Mouse (Mus musculus) inflammation-experienced regulatory T-cells (primary cell): ENCODE measurements around the gene Katna1. TPM values are rescaled to one million over a fixed set of nuclear protein-coding genes. Genes with fewer than 3 reads are reported as not detected.

Experiments
- polyA plus RNA-seq, 2 experiments: library from polyadenylated mRNA; unstranded; fragments of 100-300 nt; shearing (Covaris generic); gene quantifications; one replicate each; pipeline ENCODE4 v1.2.1; 2017

Katna1 gene
- polyA plus RNA-seq: 10 to 100 TPM; 69.3 to 79.2 TPM

DNA sequence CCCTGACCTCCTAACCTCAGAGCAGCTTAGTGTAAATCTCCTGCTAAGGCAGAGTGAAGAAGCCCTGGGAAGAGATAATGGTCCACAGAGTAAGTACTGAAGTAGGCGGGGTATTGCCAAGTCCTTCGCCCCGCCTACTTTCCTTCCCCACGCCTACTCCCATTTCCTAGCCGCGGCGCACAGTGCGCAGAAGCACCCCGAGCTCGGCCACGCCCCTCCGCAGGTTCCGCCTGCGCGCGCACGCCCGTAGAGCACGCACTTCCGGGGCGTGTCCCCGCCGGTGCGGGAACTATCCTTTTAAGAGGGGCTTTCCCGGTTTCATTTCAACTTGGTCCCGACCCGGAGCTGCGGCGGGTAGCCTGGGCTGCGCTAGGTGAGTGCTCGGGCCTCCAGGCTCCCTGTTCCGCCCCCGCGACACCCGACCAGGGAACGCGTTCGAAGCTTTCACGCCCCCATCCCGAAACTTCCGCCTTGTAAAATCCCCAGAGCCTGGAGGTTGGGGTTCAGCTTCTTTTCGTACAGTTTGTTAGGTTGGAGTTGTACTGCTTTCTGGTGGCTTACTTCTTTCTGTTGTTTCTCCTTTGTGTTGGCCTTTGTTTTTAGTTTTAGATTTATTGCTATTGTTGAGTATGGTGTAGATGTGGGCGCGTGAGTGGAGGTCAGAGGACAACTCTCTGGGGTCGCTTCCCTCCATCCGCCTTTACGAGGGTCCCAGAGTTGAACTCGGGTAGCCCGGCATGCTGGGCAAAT lies at the start of gene Katna1:
Gene Katna1, plus strand, starts transcription at position 250 of the 750 bp plus-strand sequence.

DNA sequence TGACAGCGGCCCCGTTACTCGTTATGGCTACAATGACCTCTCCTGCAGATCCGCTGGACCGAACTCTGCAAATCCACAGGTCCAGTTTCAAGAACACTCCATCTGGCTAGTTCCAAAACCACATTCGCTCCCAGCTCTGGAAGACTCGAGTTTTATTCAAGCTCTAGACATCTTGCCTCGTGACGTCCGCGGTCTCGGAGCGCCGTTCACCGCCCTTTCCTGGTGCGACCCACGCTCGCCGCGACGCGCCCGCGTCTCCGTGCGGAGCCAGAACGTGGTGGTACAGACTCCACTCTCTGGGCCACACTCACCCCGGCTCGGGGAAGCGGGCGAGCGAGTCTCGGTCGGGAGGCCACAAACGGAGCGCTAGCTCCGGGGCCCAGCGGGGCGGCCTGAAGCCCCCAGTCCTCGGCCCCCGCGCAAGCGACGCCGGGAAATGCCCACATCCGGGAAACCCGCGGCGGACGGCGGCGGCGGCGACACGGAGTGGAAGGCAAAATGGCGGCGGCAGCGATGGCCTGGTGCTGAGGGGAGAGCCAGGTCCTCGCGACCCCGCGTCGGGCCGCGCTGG lies 45.0 kb upstream of the Katna1 start, which contains the start of the genes Pcmt1 and Lats1:
Gene Pcmt1, minus strand, starts transcription at position 406 of the 571 bp plus-strand sequence.
Gene Lats1, plus strand, starts transcription at position 484 of the 571 bp plus-strand sequence.

DNA sequence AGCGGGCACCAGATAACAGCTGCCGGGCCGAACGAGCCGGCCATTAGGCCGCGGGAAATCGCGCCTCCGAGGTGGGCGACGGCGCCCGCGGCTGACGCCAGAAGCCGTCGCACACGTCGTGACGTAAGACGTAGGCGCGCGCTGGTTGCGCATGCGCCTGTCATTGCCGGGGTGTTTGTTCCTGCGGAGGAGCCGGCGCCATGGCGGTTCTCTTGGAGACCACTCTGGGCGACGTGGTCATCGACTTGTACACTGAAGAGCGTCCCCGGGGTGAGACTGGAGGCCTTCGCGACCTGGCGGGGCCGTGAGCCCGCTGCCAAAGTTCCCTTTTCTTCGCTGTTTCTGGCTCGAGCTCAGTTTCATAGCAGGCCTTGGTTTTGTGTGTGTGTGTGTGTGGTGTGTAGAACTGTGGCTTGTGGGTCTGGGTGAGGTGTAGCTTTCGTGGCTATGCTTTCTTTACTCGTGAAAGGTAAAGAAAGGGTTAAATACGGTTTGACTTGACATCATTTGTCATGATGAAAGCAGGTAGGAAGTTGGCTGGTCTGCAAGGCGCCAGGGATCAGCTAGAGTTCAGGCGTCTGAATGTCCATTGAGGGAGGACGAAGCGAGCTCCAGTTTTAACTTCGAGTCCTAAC lies 67.1 kb downstream of the Katna1 start, which contains the start of the genes Ginm1 and Ppil4:
Gene Ginm1, minus strand, starts transcription at position 74 of the 635 bp plus-strand sequence.
Gene Ppil4, plus strand, starts transcription at position 141 of the 635 bp plus-strand sequence.

Other genes starting within 250 kb of the Katna1 start
- 1 to 10 TPM in 1 of 2 experiments, under 1 TPM in 1; 0.18 to 1.3 TPM for gene Lrp11, start 136.2 kb upstream of the Katna1 start, polyA plus RNA-seq
- gene Nup43, start 58.5 kb upstream of the Katna1 start, polyA plus RNA-seq: 10 to 100 TPM; 16.2 to 19.6 TPM
- 100 to 1,000 TPM in 1 of 2 experiments, 10 to 100 TPM in 1; 92.0 to 133 TPM for gene Pcmt1, start 44.9 kb upstream of the Katna1 start, polyA plus RNA-seq
- gene Lats1, start 44.8 kb upstream of the Katna1 start, polyA plus RNA-seq: 1 to 10 TPM; 9.4 to 9.8 TPM
- gene Ginm1, start 66.8 kb downstream of the Katna1 start, polyA plus RNA-seq: 10 to 100 TPM; 58.3 to 92.9 TPM
- 10 to 100 TPM; 78.0 to 92.1 TPM for gene Ppil4, start 66.9 kb downstream of the Katna1 start, polyA plus RNA-seq
- gene Zc3h12d, start 106.5 kb downstream of the Katna1 start, polyA plus RNA-seq: 10 to 100 TPM; 20.5 to 38.9 TPM
- gene Tab2, start 230.2 kb downstream of the Katna1 start, polyA plus RNA-seq: 10 to 100 TPM; 12.9 to 15.1 TPM